Mouse (Mus musculus): ENCODE measurements around the gene Kcnip2. TPM values are rescaled to one million over a fixed set of nuclear protein-coding genes. Genes with fewer than 3 reads are reported as not detected.

The Kcnip2 gene
- polyA plus RNA-seq, 1 experiment from 2014 or later = 1.8 TPM

DNA sequence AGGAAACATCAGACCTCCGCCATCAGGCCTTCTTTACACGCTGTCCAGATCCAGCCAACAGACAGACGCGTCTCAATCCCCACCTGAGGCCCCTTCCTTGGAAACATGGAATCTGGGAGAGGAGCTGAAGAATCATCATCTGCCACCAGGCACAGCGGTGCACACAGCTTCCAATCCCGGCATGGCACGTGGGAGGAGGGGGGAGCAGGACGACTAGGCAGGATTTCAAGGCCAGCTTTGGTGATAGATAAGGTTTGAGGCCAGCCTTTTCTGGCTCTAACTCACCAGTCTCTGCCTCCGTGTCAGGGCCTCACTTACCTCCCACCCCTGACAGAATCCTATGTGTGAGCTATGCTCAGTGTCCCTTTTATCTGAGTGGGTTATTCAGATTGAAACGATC lies 19.6 kb upstream of the Kcnip2 start:
- no peak overlapping the region for H3K4me3 ChIP-seq (ENCODE audit: low read depth, low read length)
- H3K4me2 ChIP-seq = no peak overlapping the region
- no peak overlapping the region for H3K9ac ChIP-seq (ENCODE audit: low read depth, low read length)
- H3K4me1 ChIP-seq (replicated peaks; ENCODE audit: control insufficient read depth, insufficient read depth, low read length) = no peaks in the 10 kb centered on the region
- no peaks in the 10 kb centered on the region for H3K27me3 ChIP-seq (replicated peaks; ENCODE audit: control insufficient read depth, insufficient read depth, low read length)
- no peaks in the 10 kb centered on the region for H3K36me3 ChIP-seq (ENCODE audit: control insufficient read depth, insufficient read depth, low read length)
- ATAC-seq (replicated peaks; ENCODE audit: low FRiP score) = no peak
- WGBS = 58% methylated on average over 10 of the region's 10 CpGs
- DNase-seq (ENCODE audit: low spot score) = no peak
- no peak overlapping the region for H3K27ac ChIP-seq (ENCODE audit: low read depth, low read length)
- no peaks in the 10 kb centered on the region for H3K9me3 ChIP-seq (ENCODE audit: control insufficient read depth, low read length)

DNA sequence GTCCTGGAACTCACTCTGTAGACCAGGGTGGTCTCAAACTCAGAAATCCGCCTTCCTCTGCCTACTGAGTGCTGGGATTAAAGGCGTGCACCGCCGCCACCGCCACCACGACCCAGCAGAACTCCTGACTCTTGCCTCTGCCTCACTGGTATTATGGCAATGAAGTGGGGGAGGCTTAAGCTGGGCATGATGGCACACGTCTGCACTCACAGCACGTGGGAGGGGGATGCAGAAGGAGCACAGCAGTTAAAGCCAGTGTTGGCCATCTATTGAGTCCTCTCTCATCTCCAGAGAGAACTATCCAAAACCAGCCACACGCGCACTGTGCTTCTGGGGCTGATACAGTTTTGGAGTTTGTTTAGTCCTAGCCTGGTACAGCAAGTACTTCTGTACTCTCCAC lies 17.8 kb upstream of the Kcnip2 start:
- DNase-seq (ENCODE audit: low spot score) = no peak
- no peaks in the 10 kb centered on the region for H3K4me1 ChIP-seq (replicated peaks; ENCODE audit: control insufficient read depth, insufficient read depth, low read length)
- no peak overlapping the region for H3K9ac ChIP-seq (ENCODE audit: low read depth, low read length)
- no peak overlapping the region for H3K4me3 ChIP-seq (ENCODE audit: low read depth, low read length)
- WGBS = 87% methylated on average over 10 of the region's 10 CpGs
- H3K4me2 ChIP-seq = no peak overlapping the region
- H3K9me3 ChIP-seq (ENCODE audit: control insufficient read depth, low read length) = no peaks in the 10 kb centered on the region
- H3K27me3 ChIP-seq (replicated peaks; ENCODE audit: control insufficient read depth, insufficient read depth, low read length) = no peaks in the 10 kb centered on the region
- no peak overlapping the region for H3K27ac ChIP-seq (ENCODE audit: low read depth, low read length)
- no peaks in the 10 kb centered on the region for H3K36me3 ChIP-seq (ENCODE audit: control insufficient read depth, insufficient read depth, low read length)
- ATAC-seq (replicated peaks; ENCODE audit: low FRiP score) = no peak

DNA sequence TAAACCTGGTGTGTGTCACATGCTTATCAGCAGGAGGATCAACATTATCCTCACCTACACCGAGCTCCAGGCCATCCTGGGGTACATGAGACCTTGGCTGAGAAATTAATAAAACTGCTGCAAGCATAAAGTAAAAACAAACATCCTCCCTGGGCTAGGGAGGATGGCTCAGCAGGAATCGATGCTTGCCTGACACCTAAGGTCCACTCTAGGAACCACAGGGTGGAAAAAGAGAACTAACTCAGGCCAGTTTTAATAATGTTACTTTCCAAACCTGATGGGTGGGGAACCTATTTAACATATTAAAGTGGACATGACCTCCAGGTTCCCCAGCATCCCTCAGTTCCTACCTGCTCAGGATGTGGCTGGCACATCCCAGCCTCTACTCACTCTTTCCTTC lies 14.8 kb upstream of the Kcnip2 start:
- H3K9me3 ChIP-seq (ENCODE audit: control insufficient read depth, low read length) = no peaks in the 10 kb centered on the region
- ATAC-seq (replicated peaks; ENCODE audit: low FRiP score) = no peak
- 52% methylated on average over 2 of the region's 2 CpGs for whole genome bisulfite sequencing
- H3K27ac ChIP-seq (ENCODE audit: low read depth, low read length) = no peak overlapping the region
- H3K36me3 ChIP-seq (ENCODE audit: control insufficient read depth, insufficient read depth, low read length) = 0 out of 2 replicates have a peak, but pooled peaks cover 2% of the 10 kb centered on the region
- no peak for DNase-seq (ENCODE audit: low spot score)
- no peaks in the 10 kb centered on the region for H3K4me1 ChIP-seq (replicated peaks; ENCODE audit: control insufficient read depth, insufficient read depth, low read length)
- H3K9ac ChIP-seq (ENCODE audit: low read depth, low read length) = no peak overlapping the region
- no peaks in the 10 kb centered on the region for H3K27me3 ChIP-seq (replicated peaks; ENCODE audit: control insufficient read depth, insufficient read depth, low read length)
- no peak overlapping the region for H3K4me2 ChIP-seq
- no peak overlapping the region for H3K4me3 ChIP-seq (ENCODE audit: low read depth, low read length)

DNA sequence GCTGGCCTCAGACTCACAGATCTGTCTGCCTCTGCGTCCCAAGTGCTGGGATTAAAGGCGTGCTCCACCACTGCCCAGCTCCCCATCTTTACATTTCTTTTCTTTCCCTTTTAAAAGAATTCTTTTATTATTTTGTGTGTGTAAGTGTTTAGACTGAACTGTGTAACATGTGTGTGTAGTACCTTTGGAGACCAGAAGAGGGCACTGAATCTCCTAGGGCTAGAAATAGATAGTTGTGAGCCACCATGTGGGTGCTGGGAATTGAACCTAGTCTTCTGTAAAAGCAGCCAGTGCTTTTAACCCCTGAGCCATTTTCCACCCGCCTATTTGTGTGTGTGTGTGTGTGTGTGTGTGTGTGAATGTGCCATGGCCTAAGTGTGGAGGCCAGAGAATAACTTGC lies 11.9 kb upstream of the Kcnip2 start:
- H3K9ac ChIP-seq (ENCODE audit: low read depth, low read length) = no peak overlapping the region
- no peak for DNase-seq (ENCODE audit: low spot score)

DNA sequence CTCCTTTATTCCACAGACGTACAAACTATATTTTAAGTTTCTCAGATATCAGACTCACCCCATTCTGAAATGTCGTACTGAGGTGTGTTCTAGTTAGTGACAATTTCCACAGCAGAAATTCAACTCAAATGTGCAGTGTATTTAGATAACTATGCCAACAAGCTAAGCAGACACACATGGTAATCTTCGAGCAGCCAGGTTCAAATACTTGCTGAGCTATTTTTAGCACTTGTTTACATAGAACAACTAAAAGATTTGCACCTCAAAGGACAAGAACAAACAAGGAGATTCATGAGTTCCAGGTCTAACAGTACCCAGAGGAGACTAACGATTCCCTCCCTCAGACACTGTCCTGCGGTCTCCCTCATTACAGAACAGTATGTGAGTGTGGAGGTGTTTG lies 11.3 kb upstream of the Kcnip2 start:
- H3K9me3 ChIP-seq (ENCODE audit: control insufficient read depth, low read length) = no peaks in the 10 kb centered on the region
- DNase-seq (ENCODE audit: low spot score) (no peak), ATAC-seq (replicated peaks; ENCODE audit: low FRiP score) (no peak)
- H3K4me2 ChIP-seq = no peak overlapping the region
- H3K4me1 ChIP-seq (replicated peaks; ENCODE audit: control insufficient read depth, insufficient read depth, low read length) = no peaks in the 10 kb centered on the region
- no peak overlapping the region for H3K27ac ChIP-seq (ENCODE audit: low read depth, low read length)
- 0 out of 2 replicates have a peak, but pooled peaks cover 2% of the 10 kb centered on the region for H3K36me3 ChIP-seq (ENCODE audit: control insufficient read depth, insufficient read depth, low read length)
- WGBS = 77% methylated on average over 5 of the region's 5 CpGs
- no peak overlapping the region for H3K9ac ChIP-seq (ENCODE audit: low read depth, low read length)
- H3K4me3 ChIP-seq (ENCODE audit: low read depth, low read length) = no peak overlapping the region
- H3K27me3 ChIP-seq (replicated peaks; ENCODE audit: control insufficient read depth, insufficient read depth, low read length) = no peaks in the 10 kb centered on the region

More for the DNA sequence above, 11.9 kb upstream of the Kcnip2 start:
- Histone ChIP-seq H3K4me1 (replicated peaks; ENCODE audit: control insufficient read depth, insufficient read depth, low read length) (no peaks in the 10 kb centered on the region), H3K4me2 (no peak overlapping the region), H3K27me3 (replicated peaks; ENCODE audit: control insufficient read depth, insufficient read depth, low read length) (no peaks in the 10 kb centered on the region), H3K9me3 (ENCODE audit: control insufficient read depth, low read length) (no peaks in the 10 kb centered on the region), H3K4me3 (ENCODE audit: low read depth, low read length) (no peak overlapping the region), H3K27ac (ENCODE audit: low read depth, low read length) (no peak overlapping the region), H3K36me3 (ENCODE audit: control insufficient read depth, insufficient read depth, low read length) (0 out of 2 replicates have a peak, but pooled peaks cover 2% of the 10 kb centered on the region)
- ATAC-seq (replicated peaks; ENCODE audit: low FRiP score) = no peak
- 84% methylated on average over 3 of the region's 3 CpGs for WGBS

DNA sequence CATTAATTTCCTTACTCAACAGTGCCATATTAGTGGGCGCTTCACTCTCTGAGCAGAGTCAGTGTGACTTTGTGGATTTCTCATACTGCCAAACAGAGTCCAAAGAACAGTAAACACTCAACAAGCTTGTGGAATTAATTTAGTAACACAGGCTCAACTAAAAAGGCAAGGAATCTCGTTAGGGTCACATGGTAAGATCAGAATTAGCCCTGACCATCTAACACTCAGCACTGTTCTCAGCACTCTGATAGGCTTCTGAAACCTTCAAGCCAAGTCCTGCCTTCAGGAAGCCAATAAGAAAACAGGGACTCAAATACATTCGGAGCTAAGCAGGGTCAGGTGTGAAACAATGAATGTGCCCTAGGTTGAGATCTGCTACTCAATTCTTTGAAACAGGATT lies 10.3 kb upstream of the Kcnip2 start:
- DNase-seq (ENCODE audit: low spot score) = no peak
- ATAC-seq (replicated peaks; ENCODE audit: low FRiP score) = no peak
- Histone ChIP-seq H3K9me3 (ENCODE audit: control insufficient read depth, low read length) (no peaks in the 10 kb centered on the region), H3K36me3 (ENCODE audit: control insufficient read depth, insufficient read depth, low read length) (0 out of 2 replicates have a peak, but pooled peaks cover 2% of the 10 kb centered on the region), H3K4me3 (ENCODE audit: low read depth, low read length) (no peak overlapping the region), H3K27me3 (replicated peaks; ENCODE audit: control insufficient read depth, insufficient read depth, low read length) (no peaks in the 10 kb centered on the region), H3K27ac (ENCODE audit: low read depth, low read length) (no peak overlapping the region), H3K4me2 (no peak overlapping the region), H3K4me1 (replicated peaks; ENCODE audit: control insufficient read depth, insufficient read depth, low read length) (no peaks in the 10 kb centered on the region), H3K9ac (ENCODE audit: low read depth, low read length) (no peak overlapping the region)
- 73% methylated on average over 3 of the region's 3 CpGs for WGBS

DNA sequence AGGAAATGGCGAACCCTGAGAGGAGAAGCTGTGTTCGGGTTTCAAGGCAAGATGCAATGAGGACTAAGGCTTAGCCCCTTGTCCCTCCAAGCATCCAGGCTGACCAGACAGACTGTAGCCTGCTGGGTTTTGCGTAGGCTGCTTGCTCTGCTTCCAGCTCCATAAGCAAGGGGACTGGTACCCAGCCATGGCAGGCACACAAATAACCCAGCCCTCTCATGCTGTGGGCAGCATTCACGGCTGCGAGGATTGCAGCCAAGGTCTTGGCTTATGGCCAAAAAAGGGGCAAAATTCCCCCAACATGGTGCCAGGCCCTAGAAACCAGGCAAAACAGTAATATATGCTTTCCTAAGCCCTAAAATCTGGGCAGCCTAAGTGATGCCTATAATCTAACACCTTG lies 6.0 kb upstream of the Kcnip2 start:
- Histone ChIP-seq H3K4me1 (replicated peaks; ENCODE audit: control insufficient read depth, insufficient read depth, low read length) (no peaks in the 10 kb centered on the region; the same call in 1 of the 2 replicates), H3K4me2 (no peak overlapping the region), H3K27me3 (replicated peaks; ENCODE audit: control insufficient read depth, insufficient read depth, low read length) (peaks cover under 1% of the 10 kb centered on the region), H3K9ac (ENCODE audit: low read depth, low read length) (no peak overlapping the region), H3K27ac (ENCODE audit: low read depth, low read length) (no peak overlapping the region), H3K4me3 (ENCODE audit: low read depth, low read length) (no peak overlapping the region), H3K36me3 (ENCODE audit: control insufficient read depth, insufficient read depth, low read length) (no peaks in the 10 kb centered on the region), H3K9me3 (ENCODE audit: control insufficient read depth, low read length) (no peaks in the 10 kb centered on the region)
- WGBS = 83% methylated on average over 5 of the region's 5 CpGs
- DNase-seq (ENCODE audit: low spot score) = no peak
- no peak for ATAC-seq (replicated peaks; ENCODE audit: low FRiP score)

DNA sequence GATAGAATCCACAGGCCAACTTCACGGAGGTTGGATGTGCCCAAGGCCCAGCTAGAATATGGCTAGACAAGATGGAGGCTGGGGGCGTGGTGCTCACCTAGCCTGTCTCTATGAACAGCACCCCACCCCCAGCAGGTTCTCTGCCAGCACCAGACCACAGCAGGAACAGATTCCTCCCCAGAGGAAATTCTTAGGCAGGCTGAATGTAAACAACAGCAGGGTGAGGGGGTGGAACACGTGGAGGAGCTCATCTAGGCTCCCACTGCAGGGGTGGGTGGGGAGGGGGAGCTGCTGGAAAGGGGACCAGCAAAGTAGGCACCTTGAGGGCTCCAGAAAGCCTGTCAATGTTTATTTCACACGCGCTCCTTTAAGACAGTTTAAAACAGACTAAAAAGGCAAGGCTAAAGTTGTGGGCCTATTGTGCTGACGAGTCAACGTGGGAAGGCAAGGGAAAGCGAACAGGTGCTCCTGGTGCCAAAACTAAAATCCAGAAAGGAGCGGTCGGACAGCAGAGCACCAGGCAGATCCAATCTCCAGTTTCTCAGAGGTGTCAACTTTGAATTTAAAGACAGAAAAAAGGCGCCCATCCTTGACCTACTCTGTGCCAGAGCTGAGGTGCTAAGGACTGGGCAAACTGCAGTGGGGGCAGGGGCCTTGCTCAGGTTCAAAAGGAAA lies 2.1 kb upstream of the Kcnip2 start:
- ATAC-seq (replicated peaks; ENCODE audit: low FRiP score) (no peak), DNase-seq (ENCODE audit: low spot score) (no peak)
- no peak overlapping the region for H3K4me3 ChIP-seq (ENCODE audit: low read depth, low read length)
- H3K27ac ChIP-seq (ENCODE audit: low read depth, low read length) = no peak overlapping the region
- no peak overlapping the region for H3K9ac ChIP-seq (ENCODE audit: low read depth, low read length)
- no peaks in the 10 kb centered on the region for H3K36me3 ChIP-seq (ENCODE audit: control insufficient read depth, insufficient read depth, low read length)
- WGBS = 65% methylated on average over 11 of the region's 11 CpGs
- H3K4me2 ChIP-seq = no peak overlapping the region
- H3K9me3 ChIP-seq (ENCODE audit: control insufficient read depth, low read length) = no peaks in the 10 kb centered on the region
- H3K27me3 ChIP-seq (replicated peaks; ENCODE audit: control insufficient read depth, insufficient read depth, low read length) = peaks cover 24% of the 10 kb centered on the region
- H3K4me1 ChIP-seq (replicated peaks; ENCODE audit: control insufficient read depth, insufficient read depth, low read length) = peaks cover 6% of the 10 kb centered on the region

DNA sequence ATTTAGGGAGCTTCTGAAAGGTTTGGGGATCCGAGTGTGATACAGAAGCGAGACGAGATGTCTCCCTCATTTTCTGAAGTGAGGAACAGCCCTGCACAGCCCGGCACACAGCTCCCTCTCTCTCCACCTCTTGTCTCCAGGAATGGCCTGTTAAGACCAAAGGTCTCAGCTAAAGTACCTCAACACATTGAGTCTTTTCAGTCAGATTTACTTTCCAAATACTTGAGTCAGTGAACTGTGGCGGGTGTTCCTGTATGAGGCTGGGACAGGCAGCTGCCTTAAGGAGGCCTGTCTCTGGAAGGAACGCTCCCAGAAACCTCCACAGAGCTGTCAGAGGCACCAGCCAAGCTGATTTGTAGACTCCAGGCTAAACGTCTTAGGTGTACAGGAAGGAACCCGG lies 866 bp upstream of the Kcnip2 start:
- no peak overlapping the region for H3K4me3 ChIP-seq (ENCODE audit: low read depth, low read length)
- H3K4me1 ChIP-seq (replicated peaks; ENCODE audit: control insufficient read depth, insufficient read depth, low read length) = peaks cover 16% of the 10 kb centered on the region
- WGBS = 49% methylated on average over 8 of the region's 8 CpGs

More for the DNA sequence above, 866 bp upstream of the Kcnip2 start:
- peaks cover 24% of the 10 kb centered on the region for H3K27me3 ChIP-seq (replicated peaks; ENCODE audit: control insufficient read depth, insufficient read depth, low read length)
- H3K4me2 ChIP-seq = peak overlapping the region; percentile 72
- no peaks in the 10 kb centered on the region for H3K9me3 ChIP-seq (ENCODE audit: control insufficient read depth, low read length)
- DNase-seq (ENCODE audit: low spot score) = no peak
- H3K9ac ChIP-seq (ENCODE audit: low read depth, low read length) = no peak overlapping the region
- no peak overlapping the region for H3K27ac ChIP-seq (ENCODE audit: low read depth, low read length)
- no peak for ATAC-seq (replicated peaks; ENCODE audit: low FRiP score)
- H3K36me3 ChIP-seq (ENCODE audit: control insufficient read depth, insufficient read depth, low read length) = no peaks in the 10 kb centered on the region

All from liver, embryonic 11.5 days (tissue).